Mouse (Mus musculus) MEL (cell line): ENCODE results near the gene Vti1a. TPM values are rescaled to one million over a fixed set of nuclear protein-coding genes. Genes with fewer than 3 reads are reported as not detected.

ENCODE experiments used
- DNase-seq: peaks from one replicate; pipeline ENCODE4 v3.0.0; 2011; ENCODE audit warnings: low read depth, low spot score
- H3K27ac ChIP-seq: 2 replicates; pipeline ENCODE4 v1.5.1; 2012; ENCODE audit warnings: low read depth, mild to moderate bottlenecking, control low read depth, low read length, moderate library complexity; ENCODE audit not compliant: control insufficient read depth
- H3K27me3 ChIP-seq, 2 experiments: fragments of 150-350 bp in 1 of 2; sonication (generic) in 1 of 2; 2 replicates each; pipeline ENCODE4 v1.6.1; 2012; ENCODE audit warnings: low read length in 2 of 2, mild to moderate bottlenecking in 2 of 2, improper control_type of control experiment in 1 of 2, moderate library complexity in 1 of 2; ENCODE audit not compliant: insufficient read depth in 2 of 2, control insufficient read depth in 1 of 2
- H3K36me3 ChIP-seq, 2 experiments: 2 replicates each; pipeline ENCODE4 v1.6.1; 2012 to 2014; ENCODE audit warnings: low read length in 2 of 2, improper control_type of control experiment in 1 of 2, inconsistent platforms in 1 of 2, mild to moderate bottlenecking in 1 of 2; ENCODE audit not compliant: insufficient read depth in 2 of 2, control insufficient read depth in 1 of 2
- H3K4me1 ChIP-seq, 2 experiments: fragments of 150-350 bp in 1 of 2; sonication (generic) in 1 of 2; 2 replicates each; pipeline ENCODE4 v1.6.1; 2012; ENCODE audit warnings: low read length in 2 of 2, improper control_type of control experiment in 1 of 2, mild to moderate bottlenecking in 1 of 2; ENCODE audit not compliant: insufficient read depth in 2 of 2, control insufficient read depth in 1 of 2
- H3K4me3 ChIP-seq, 2 experiments: fragments of 150-350 bp in 1 of 2; sonication (generic) in 1 of 2; 2 replicates each; pipeline ENCODE4 v1.5.1; 2012; ENCODE audit warnings: low read depth in 2 of 2, low read length in 2 of 2, mild to moderate bottlenecking in 2 of 2, moderate library complexity in 2 of 2, control low read depth in 1 of 2, improper control_type of control experiment in 1 of 2; ENCODE audit not compliant: control insufficient read depth in 1 of 2, insufficient read depth in 1 of 2
- H3K79me2 ChIP-seq: 2 replicates; pipeline ENCODE4 v1.6.1; 2012; ENCODE audit warnings: mild to moderate bottlenecking, low read length, moderate library complexity; ENCODE audit not compliant: control insufficient read depth, poor library complexity, insufficient read depth
- H3K9ac ChIP-seq: 2 replicates; pipeline ENCODE4 v1.6.1; 2012; ENCODE audit warnings: low read depth, mild to moderate bottlenecking, control low read depth, low read length, moderate library complexity; ENCODE audit not compliant: control insufficient read depth, poor library complexity, severe bottlenecking
- H3K9me3 ChIP-seq: fragments of 150-350 bp; sonication (generic); replicated peaks from 2 replicates; pipeline ENCODE4 v1.6.1; 2012; ENCODE audit warnings: mild to moderate bottlenecking, low read length, improper control_type of control experiment, moderate library complexity; ENCODE audit not compliant: insufficient read depth
- BHLHE40 ChIP-seq: IDR thresholded peaks from 2 replicates; pipeline ENCODE4 v1.6.1; 2012; ENCODE audit warnings: low read depth, mild to moderate bottlenecking, inconsistent platforms, low read length, improper control_type of control experiment, borderline replicate concordance
- CHD1 ChIP-seq: IDR thresholded peaks from 2 replicates; pipeline ENCODE4 v1.6.1; 2012; ENCODE audit warnings: low read depth, mild to moderate bottlenecking, inconsistent platforms, low read length, improper control_type of control experiment
- CHD2 ChIP-seq: IDR thresholded peaks from 2 replicates; pipeline ENCODE4 v1.6.1; 2011; ENCODE audit warnings: low read length, improper control_type of control experiment
- CTCF ChIP-seq, 3 experiments: IDR thresholded peaks in 2 of 3; conservative IDR thresholded peaks in 1 of 3; 2 replicates each; pipeline ENCODE4 v1.5.1; 2011 to 2012; ENCODE audit warnings: low read length in 3 of 3, low read depth in 2 of 3, mild to moderate bottlenecking in 2 of 3, improper control_type of control experiment in 1 of 3, inconsistent platforms in 1 of 3, mixed read lengths in 1 of 3, moderate library complexity in 1 of 3; ENCODE audit not compliant: control insufficient read depth in 1 of 3, insufficient read depth in 1 of 3, poor library complexity in 1 of 3, severe bottlenecking in 1 of 3
- E2F4 ChIP-seq: IDR thresholded peaks from 2 replicates; pipeline ENCODE4 v1.6.1; 2011; ENCODE audit warnings: low read depth, low read length, improper control_type of control experiment, borderline replicate concordance
- ELF1 ChIP-seq: IDR thresholded peaks from 2 replicates; pipeline ENCODE4 v1.6.1; 2014; ENCODE audit warnings: low read depth, mild to moderate bottlenecking, inconsistent platforms, low read length, improper control_type of control experiment, moderate library complexity
- EP300 ChIP-seq, 2 experiments: IDR thresholded peaks; 2 replicates each; pipeline ENCODE4 v1.6.1; 2011; ENCODE audit warnings: improper control_type of control experiment in 2 of 2, low read length in 2 of 2, low read depth in 1 of 2, mild to moderate bottlenecking in 1 of 2
- ETS1 ChIP-seq: IDR thresholded peaks from 2 replicates; pipeline ENCODE4 v1.6.1; 2012; ENCODE audit warnings: low read depth, mild to moderate bottlenecking, inconsistent platforms, low read length, improper control_type of control experiment, moderate library complexity
- GABPA ChIP-seq: IDR thresholded peaks from 2 replicates; pipeline ENCODE4 v1.6.1; 2012; ENCODE audit warnings: low read depth, mild to moderate bottlenecking, inconsistent platforms, low read length, improper control_type of control experiment, moderate library complexity
- GATA1 ChIP-seq: IDR thresholded peaks from 2 replicates; pipeline ENCODE4 v1.6.1; 2011; ENCODE audit warnings: low read depth, low read length, improper control_type of control experiment
- HCFC1 ChIP-seq: IDR thresholded peaks from 2 replicates; pipeline ENCODE4 v1.6.1; 2012; ENCODE audit warnings: low read depth, mild to moderate bottlenecking, inconsistent platforms, low read length, improper control_type of control experiment, moderate library complexity
- JUND ChIP-seq: IDR thresholded peaks from 2 replicates; pipeline ENCODE4 v1.6.1; 2011; ENCODE audit warnings: low read depth, mild to moderate bottlenecking, improper control_type of control experiment, low read length
- KAT2A ChIP-seq: conservative IDR thresholded peaks from 2 replicates; pipeline ENCODE4 v1.6.1; 2012; ENCODE audit warnings: low read depth, low read length, improper control_type of control experiment, inconsistent platforms
- MAX ChIP-seq: IDR thresholded peaks from 2 replicates; pipeline ENCODE4 v1.6.1; 2011; ENCODE audit warnings: low read length, improper control_type of control experiment
- MAZ ChIP-seq: IDR thresholded peaks from 2 replicates; pipeline ENCODE4 v1.6.1; 2012; ENCODE audit warnings: low read depth, mild to moderate bottlenecking, inconsistent platforms, low read length, improper control_type of control experiment
- MYB ChIP-seq: IDR thresholded peaks from 2 replicates; pipeline ENCODE4 v1.6.1; 2011; ENCODE audit warnings: mild to moderate bottlenecking, low read depth, low read length, improper control_type of control experiment
- MYC ChIP-seq: IDR thresholded peaks from 2 replicates; pipeline ENCODE4 v1.6.1; 2011; ENCODE audit warnings: low read depth, mild to moderate bottlenecking, low read length, improper control_type of control experiment, moderate library complexity
- NELFE ChIP-seq: IDR thresholded peaks from 2 replicates; pipeline ENCODE4 v1.6.1; 2011; ENCODE audit warnings: low read depth, low read length, improper control_type of control experiment
- POLR2AphosphoS5 ChIP-seq: IDR thresholded peaks from 2 replicates; pipeline ENCODE4 v1.6.1; 2012; ENCODE audit warnings: low read depth, borderline replicate concordance, mild to moderate bottlenecking, inconsistent platforms, low read length, moderate library complexity, mixed read lengths
- RAD21 ChIP-seq: IDR thresholded peaks from 2 replicates; pipeline ENCODE4 v1.6.1; 2011; ENCODE audit warnings: mild to moderate bottlenecking, low read depth, low read length, improper control_type of control experiment
- RCOR1 ChIP-seq: IDR thresholded peaks from 2 replicates; pipeline ENCODE4 v1.6.1; 2012; ENCODE audit warnings: low read depth, mild to moderate bottlenecking, inconsistent platforms, low read length, improper control_type of control experiment
- SIN3A ChIP-seq: IDR thresholded peaks from 2 replicates; pipeline ENCODE4 v1.6.1; 2012; ENCODE audit warnings: low read length, improper control_type of control experiment, inconsistent platforms
- SMC3 ChIP-seq: IDR thresholded peaks from 2 replicates; pipeline ENCODE4 v1.6.1; 2011; ENCODE audit warnings: low read depth, low read length, improper control_type of control experiment
- TBP ChIP-seq: IDR thresholded peaks from 2 replicates; pipeline ENCODE4 v1.8.0; 2011; ENCODE audit warnings: low read depth, low read length, improper control_type of control experiment
- UBTF ChIP-seq: IDR thresholded peaks from 2 replicates; pipeline ENCODE4 v1.6.1; 2012; ENCODE audit warnings: low read depth, mild to moderate bottlenecking, inconsistent platforms, low read length, improper control_type of control experiment, moderate library complexity, borderline replicate concordance; ENCODE audit not compliant: insufficient read depth
- USF1 ChIP-seq: IDR thresholded peaks from 2 replicates; pipeline ENCODE4 v1.6.1; 2014; ENCODE audit warnings: low read depth, mild to moderate bottlenecking, inconsistent platforms, low read length, improper control_type of control experiment, moderate library complexity
- ZC3H11A ChIP-seq: IDR thresholded peaks from 2 replicates; pipeline ENCODE4 v1.6.1; 2012; ENCODE audit warnings: low read depth, mild to moderate bottlenecking, inconsistent platforms, low read length, improper control_type of control experiment
- ZKSCAN1 ChIP-seq: IDR thresholded peaks from 2 replicates; pipeline ENCODE4 v1.6.1; 2012; ENCODE audit warnings: low read depth, mild to moderate bottlenecking, inconsistent platforms, low read length, improper control_type of control experiment, moderate library complexity
- ZNF384 ChIP-seq: IDR thresholded peaks from 2 replicates; pipeline ENCODE4 v1.6.1; 2012; ENCODE audit warnings: low read depth, mild to moderate bottlenecking, inconsistent platforms, low read length, improper control_type of control experiment
- polyA plus RNA-seq, 2 experiments: library from polyadenylated mRNA; stranded (reverse) in 1 of 2; unstranded in 1 of 2; fragments of >175 nt in 1 of 2; fragments of >200 nt in 1 of 2; gene quantifications; 2 replicates each; pipeline versions ENCODE4 v1.2.1 to v1.2.4; 2012; ENCODE audit warnings: low replicate concordance in 2 of 2, low read depth in 1 of 2; ENCODE audit not compliant: insufficient read length in 2 of 2, insufficient read depth in 1 of 2, missing spikeins in 1 of 2
- total RNA-seq: library from RNA; depleted of rRNA; stranded (reverse); fragments of 300-350 nt; gene quantifications from 2 replicates; pipeline ENCODE4 v1.2.3, GENCODE M21; 2012

The Vti1a gene
- total and polyA plus RNA-seq, 3 experiments: 37.2 to 119 (median 42.8) TPM

- Histone ChIP-seq H3K36me3 (peaks cover 40 to 42% of the 10 kb centered on the region in 2 experiments), H3K27me3 (no peaks in the 10 kb centered on the region), H3K9ac (no peak overlapping the region; the same call in 1 of the 2 replicates), H3K4me1 (peaks cover 18 to 28% of the 10 kb centered on the region in 2 experiments), H3K79me2 (no peaks in the 10 kb centered on the region), H3K4me3 (no peak overlapping the region), H3K27ac (no peak overlapping the region), H3K9me3 (no peaks in the 10 kb centered on the region)
- peak; percentile 91 for DNase-seq
- no peak for TF ChIP-seq CHD1
- TF ChIP-seq RCOR1: peak; percentile 18; the same call in 1 of the 2 replicates
- TF ChIP-seq SIN3A: no peak
- TF ChIP-seq USF1: no peak
- no peak for TF ChIP-seq E2F4
- no peak for TF ChIP-seq MYB
- TF ChIP-seq CTCF (IDR thresholded peaks at IDR 0.05 in 2 of 3, conservative IDR thresholded peaks at IDR 0.05 in 1 of 3; ENCODE audit: control insufficient read depth in 1 of 3, insufficient read depth in 1 of 3, low read depth in 2 of 3, low read length in 3 of 3, poor library complexity in 1 of 3, severe bottlenecking in 1 of 3): no peak
- TF ChIP-seq MAX: no peak
- TF ChIP-seq ZNF384: no peak
- TF ChIP-seq HCFC1: peak; percentile 66
- TF ChIP-seq ZC3H11A: no peak
- TF ChIP-seq EP300 (IDR thresholded peaks at IDR 0.05; ENCODE audit: low read depth in 1 of 2, low read length in 2 of 2): peak in 1 of 2 experiments; percentile 70; a peak in 2 of 4 replicates
- TF ChIP-seq CHD2: peak; percentile 72
- no peak for TF ChIP-seq POLR2AphosphoS5
- 0 out of 2 replicates have a peak, but pooled peaks have one; percentile 35 for TF ChIP-seq GATA1
- no peak for TF ChIP-seq MAZ
- peak; percentile 72; the same call in 1 of the 2 replicates for TF ChIP-seq ETS1
- TF ChIP-seq BHLHE40: no peak
- TF ChIP-seq GABPA: no peak
- TF ChIP-seq KAT2A: no peak
- peak; percentile 42; the same call in 1 of the 2 replicates for TF ChIP-seq TBP
- TF ChIP-seq ELF1: peak; percentile 62; the same call in 1 of the 2 replicates
- TF ChIP-seq SMC3: no peak
- 0 out of 2 replicates have a peak, but pooled peaks have one; percentile 54 for TF ChIP-seq MYC
- no peak for TF ChIP-seq UBTF
- no peak for TF ChIP-seq RAD21
- TF ChIP-seq NELFE: no peak
- no peak for TF ChIP-seq ZKSCAN1
- TF ChIP-seq JUND: no peak
Measured at GRCm38 (mm10) chr19:55299378-55299777, 16.7 kb upstream of the Vti1a start.
